Mouse (Mus musculus) thymus, adult 2 months (tissue): ENCODE measurements around the gene Slc4a8.

Source experiments
- CTCF ChIP-seq: fragments of 200-500 bp; IDR thresholded peaks from 2 replicates; pipeline ENCODE4 v1.5.1; 2012; ENCODE audit warnings: mild to moderate bottlenecking, control low read depth, low read length, moderate library complexity, borderline replicate concordance; ENCODE audit not compliant: control insufficient read depth, poor library complexity, insufficient read depth; ENCODE audit errors: extremely low read depth
- POLR2A ChIP-seq: fragments of 200-500 bp; IDR thresholded peaks from 2 replicates; pipeline ENCODE4 v1.6.1; 2012; ENCODE audit warnings: mild to moderate bottlenecking, low read length, control low read depth, moderate library complexity; ENCODE audit not compliant: control insufficient read depth, poor library complexity, insufficient read depth; ENCODE audit errors: extremely low read depth

DNA sequence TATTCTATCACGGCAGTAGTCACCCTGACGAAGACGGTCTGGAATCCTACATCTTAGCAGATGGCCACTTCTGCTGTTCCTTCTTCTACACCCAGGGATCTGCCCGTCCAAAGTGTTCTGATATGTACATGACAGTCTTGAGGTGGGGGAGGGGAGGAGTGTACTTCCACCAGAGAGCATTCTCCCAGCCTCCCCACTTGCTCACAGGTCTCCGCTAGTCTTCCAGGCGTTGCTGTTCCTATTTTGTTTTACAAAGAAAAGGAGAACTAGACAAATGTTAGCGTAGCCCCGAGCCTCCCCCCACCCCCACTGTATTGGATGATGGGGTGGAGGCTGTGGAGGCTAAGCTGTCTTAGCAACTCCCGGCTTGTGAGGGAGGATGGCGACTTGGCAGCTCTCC, 18.3 kb downstream of the Slc4a8 start:
- TF ChIP-seq POLR2A, result no peak
- no peak for TF ChIP-seq CTCF
